Mouse (Mus musculus) CH12.LX (cell line): ENCODE results near the gene Pou6f2. TPM values are rescaled to one million over a fixed set of nuclear protein-coding genes. Genes with fewer than 3 reads are reported as not detected.

Experiments
- DNase-seq: peaks from one replicate; pipeline ENCODE4 v3.0.0-alpha.2; 2013; ENCODE audit errors: extremely low read depth
- H3K27ac ChIP-seq: 2 replicates; pipeline ENCODE4 v1.5.1; 2012; ENCODE audit warnings: low read depth, mild to moderate bottlenecking, control low read depth, moderate library complexity; ENCODE audit not compliant: insufficient read depth
- H3K27me3 ChIP-seq: replicated peaks from 2 replicates; pipeline ENCODE3; 2012; ENCODE audit warnings: inconsistent platforms
- H3K36me3 ChIP-seq, 2 experiments: replicated peaks in 1 of 2; 2 replicates each; pipeline versions ENCODE3 to v1.6.1; 2012; ENCODE audit warnings: inconsistent platforms in 1 of 2, low read length in 1 of 2, mild to moderate bottlenecking in 1 of 2, mixed read lengths in 1 of 2, moderate library complexity in 1 of 2; ENCODE audit not compliant: control insufficient read depth in 1 of 2, insufficient read depth in 1 of 2
- H3K4me1 ChIP-seq, 2 experiments: 2 replicates each; pipeline ENCODE4 v1.6.1; 2012; ENCODE audit warnings: inconsistent platforms in 1 of 2, moderate library complexity in 1 of 2; ENCODE audit not compliant: insufficient read depth in 2 of 2, control insufficient read depth in 1 of 2
- H3K4me2 ChIP-seq: 2 replicates; pipeline ENCODE4 v1.6.1; 2012; ENCODE audit warnings: low read depth, mild to moderate bottlenecking, control low read depth; ENCODE audit not compliant: poor library complexity, insufficient read depth, severe bottlenecking
- H3K4me3 ChIP-seq, 3 experiments: fragments of 150-350 bp in 1 of 3; sonication (generic) in 1 of 3; replicated peaks in 1 of 3; 2 replicates each; pipeline versions ENCODE3 to v1.5.1; 2011 to 2012; ENCODE audit warnings: low read depth in 2 of 3, low read length in 2 of 3, mild to moderate bottlenecking in 2 of 3, moderate library complexity in 2 of 3, control low read depth in 1 of 3, improper control_type of control experiment in 1 of 3, inconsistent platforms in 1 of 3, mixed read lengths in 1 of 3; ENCODE audit not compliant: poor library complexity in 1 of 3
- H3K79me2 ChIP-seq: replicated peaks from 2 replicates; pipeline ENCODE4 v1.6.1; 2012; ENCODE audit warnings: mild to moderate bottlenecking, moderate library complexity; ENCODE audit not compliant: control insufficient read depth, poor library complexity, insufficient read depth, severe bottlenecking; ENCODE audit errors: extremely low read depth
- H3K9ac ChIP-seq: 2 replicates; pipeline ENCODE4 v1.6.1; 2012; ENCODE audit warnings: low read depth, mild to moderate bottlenecking, control low read depth, moderate library complexity; ENCODE audit not compliant: insufficient read depth
- H3K9me3 ChIP-seq: replicated peaks from 2 replicates; pipeline ENCODE3; 2012; ENCODE audit warnings: low read length, inconsistent platforms, mixed read lengths
- CTCF ChIP-seq, 2 experiments: IDR thresholded peaks in 1 of 2; conservative IDR thresholded peaks in 1 of 2; 2 replicates each; pipeline ENCODE4 v1.5.1; 2011 to 2012; ENCODE audit warnings: low read depth in 2 of 2, low read length in 2 of 2, improper control_type of control experiment in 1 of 2, inconsistent platforms in 1 of 2, mild to moderate bottlenecking in 1 of 2, moderate library complexity in 1 of 2
- EP300 ChIP-seq: IDR thresholded peaks from 2 replicates; pipeline ENCODE4 v1.6.1; 2011; ENCODE audit warnings: low read length, improper control_type of control experiment
- GABPA ChIP-seq: IDR thresholded peaks from 2 replicates; pipeline ENCODE4 v1.6.1; 2012; ENCODE audit warnings: low read depth, low read length, improper control_type of control experiment, inconsistent platforms; ENCODE audit not compliant: insufficient replicate concordance
- JUND ChIP-seq: conservative IDR thresholded peaks from 2 replicates; pipeline ENCODE4 v1.6.1; 2011; ENCODE audit warnings: low read depth, low read length, improper control_type of control experiment
- MAZ ChIP-seq: IDR thresholded peaks from 2 replicates; pipeline ENCODE4 v1.6.1; 2012; ENCODE audit warnings: low read depth, mild to moderate bottlenecking, inconsistent platforms, low read length, improper control_type of control experiment, moderate library complexity
- MXI1 ChIP-seq: IDR thresholded peaks from 2 replicates; pipeline ENCODE4 v1.6.1; 2011; ENCODE audit warnings: mild to moderate bottlenecking, low read depth, low read length, improper control_type of control experiment
- MYC ChIP-seq: IDR thresholded peaks from 2 replicates; pipeline ENCODE4 v1.6.1; 2011; ENCODE audit warnings: low read depth, mild to moderate bottlenecking, improper control_type of control experiment, low read length
- POLR2AphosphoS2 ChIP-seq: IDR thresholded peaks from 2 replicates; pipeline ENCODE4 v1.6.1; 2011; ENCODE audit warnings: low read depth, low read length, improper control_type of control experiment
- RAD21 ChIP-seq: IDR thresholded peaks from 2 replicates; pipeline ENCODE4 v1.6.1; 2011; ENCODE audit warnings: low read depth, mild to moderate bottlenecking, low read length, improper control_type of control experiment, moderate library complexity
- SMC3 ChIP-seq: IDR thresholded peaks from 2 replicates; pipeline ENCODE4 v1.6.1; 2011; ENCODE audit warnings: low read depth, low read length, improper control_type of control experiment
- TBP ChIP-seq: conservative IDR thresholded peaks from 2 replicates; pipeline ENCODE4 v1.6.1; 2011; ENCODE audit warnings: low read depth, low read length, improper control_type of control experiment
- UBTF ChIP-seq: IDR thresholded peaks from 2 replicates; pipeline ENCODE4 v1.6.1; 2012; ENCODE audit warnings: low read depth, mild to moderate bottlenecking, inconsistent platforms, low read length, improper control_type of control experiment, moderate library complexity
- USF2 ChIP-seq: conservative IDR thresholded peaks from 2 replicates; pipeline ENCODE4 v1.6.1; 2011; ENCODE audit warnings: low read depth, low read length, improper control_type of control experiment
- ZKSCAN1 ChIP-seq: IDR thresholded peaks from 2 replicates; pipeline ENCODE4 v1.6.1; 2012; ENCODE audit warnings: low read depth, inconsistent platforms, low read length, improper control_type of control experiment, borderline replicate concordance
- ZNF384 ChIP-seq: IDR thresholded peaks from 2 replicates; pipeline ENCODE4 v1.6.1; 2012; ENCODE audit warnings: low read depth, low read length, improper control_type of control experiment, inconsistent platforms
- dilution Hi-C: fragments of 300-500 bp; cut with MboI; formaldehyde crosslinking; loops from 2 replicates; pipeline ENCODE4 v1.14.3; 2020; ENCODE audit warnings: low sequenced_read_pairs; ENCODE audit not compliant: extremely low pct_unique_long_range_greater_than_20kb, extremely low pct_ligation_motif_present
- in situ Hi-C: fragments of 300-500 bp; cut with MboI; formaldehyde crosslinking; loops from 3 replicates; pipeline ENCODE4 v1.14.3; 2019; ENCODE audit warnings: low sequenced_read_pairs, low pct_ligation_motif_present, low pct_unique_long_range_greater_than_20kb, mixed read lengths
- polyA plus RNA-seq: library from polyadenylated mRNA; unstranded; fragments of >175 nt; gene quantifications from 2 replicates; pipeline ENCODE4 v1.2.1, GENCODE M21; 2012; ENCODE audit warnings: low read depth; ENCODE audit not compliant: insufficient read length
- total RNA-seq, 2 experiments: library from RNA; depleted of rRNA; stranded (reverse); fragments of 300-350 nt in 1 of 2; fragments of >200 nt in 1 of 2; gene quantifications; 2 replicates each; pipeline ENCODE4 v1.2.3; 2012 to 2014

The Pou6f2 gene
- total and polyA plus RNA-seq, 3 experiments, result not detected

DNA sequence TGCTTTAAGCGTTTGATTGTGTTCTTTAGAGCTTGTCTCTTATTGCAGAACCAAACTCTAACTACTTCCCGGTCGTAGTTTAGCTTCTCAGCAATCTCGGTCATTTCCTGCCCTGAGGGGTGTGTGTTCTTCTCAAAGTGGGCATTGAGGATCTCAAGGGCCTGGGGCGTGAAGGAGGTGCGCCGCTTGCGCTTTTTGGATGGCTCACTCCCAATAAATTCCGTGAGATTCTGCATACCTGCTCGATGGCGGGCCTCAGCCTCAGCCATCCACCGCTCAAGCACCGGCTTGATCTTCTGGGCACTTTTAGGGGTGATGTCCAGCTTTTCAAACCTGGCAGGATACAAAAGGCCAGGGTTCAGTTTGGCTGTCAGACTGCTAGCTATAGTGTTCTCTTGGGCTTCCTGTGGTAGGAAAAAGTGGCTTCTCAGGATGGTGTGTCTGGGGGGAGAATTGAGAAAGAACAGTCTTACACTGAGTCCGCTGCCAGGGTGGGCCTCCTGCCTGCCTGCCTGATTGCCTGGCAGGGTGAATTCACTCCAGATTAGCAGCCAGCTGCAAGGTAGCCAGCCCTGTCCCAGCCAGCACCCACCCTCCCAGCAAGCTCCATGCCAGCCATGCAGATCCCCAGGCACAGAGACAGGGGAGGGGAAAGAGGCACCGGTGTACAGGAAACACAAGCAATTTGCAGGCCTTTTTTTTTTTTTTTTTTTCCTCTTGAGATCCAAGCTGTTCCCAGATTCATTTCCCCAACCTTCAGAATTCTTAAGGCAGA lies 272.1 kb downstream of the Pou6f2 start:
- Histone ChIP-seq H3K9ac (no peak overlapping the region), H3K27ac (no peak overlapping the region), H3K9me3 (no peaks in the 10 kb centered on the region), H3K4me1 (no peaks in the 10 kb centered on the region), H3K27me3 (no peaks in the 10 kb centered on the region), H3K79me2 (no peaks in the 10 kb centered on the region), H3K4me3 (no peak overlapping the region), H3K36me3 (no peaks in the 10 kb centered on the region)
- dilution Hi-C loops, result no loop called here
- TF ChIP-seq ZKSCAN1, result no peak
- TF ChIP-seq GABPA, result no peak
- TF ChIP-seq TBP, result no peak
- TF ChIP-seq JUND, result no peak
- TF ChIP-seq MYC, result no peak
- no peak for TF ChIP-seq UBTF
- TF ChIP-seq RAD21, result no peak
- TF ChIP-seq MAZ, result no peak
- TF ChIP-seq CTCF (conservative IDR thresholded peaks at IDR 0.05 in 1 of 2, IDR thresholded peaks at IDR 0.05 in 1 of 2; ENCODE audit: low read depth in 2 of 2, low read length in 2 of 2), result no peak
- no peak for TF ChIP-seq USF2
- no peak for TF ChIP-seq EP300
- TF ChIP-seq POLR2AphosphoS2, result no peak
- TF ChIP-seq, all 38 proteins: peak for 0
- no peak overlapping the region for H3K4me2 ChIP-seq
- DNase-seq, result no peak
- in situ Hi-C loops, result no loop called here

GRCm38 (mm10) chr13:18124368-18124767 lies 273.1 kb downstream of the Pou6f2 start:
- H3K79me2 ChIP-seq, result no peaks in the 10 kb centered on the region
- no peak for DNase-seq
- H3K27ac ChIP-seq, result no peak overlapping the region
- H3K4me1 ChIP-seq, result no peaks in the 10 kb centered on the region
- peak overlapping the region; percentile 54; the same call in 1 of the 2 replicates for H3K4me2 ChIP-seq
- H3K4me3 ChIP-seq, result no peak overlapping the region
- no peaks in the 10 kb centered on the region for H3K9me3 ChIP-seq
- dilution Hi-C loops (no loop called here), in situ Hi-C loops (no loop called here)
- H3K36me3 ChIP-seq, result no peaks in the 10 kb centered on the region
- peak; percentile 58 for TF ChIP-seq SMC3
- peak in 1 of 2 experiments; percentile 53; a peak in 2 of 4 replicates for TF ChIP-seq CTCF (conservative IDR thresholded peaks at IDR 0.05 in 1 of 2, IDR thresholded peaks at IDR 0.05 in 1 of 2; ENCODE audit: low read depth in 2 of 2, low read length in 2 of 2)
- TF ChIP-seq RAD21, result peak; percentile 46
- TF ChIP-seq ZNF384, result 0 out of 2 replicates have a peak, but pooled peaks have one; percentile 13
- no peak for TF ChIP-seq MXI1
- H3K27me3 ChIP-seq, result no peaks in the 10 kb centered on the region
- H3K9ac ChIP-seq, result no peak overlapping the region
